Mouse (Mus musculus): ENCODE data around the gene Cyp24a1.

The Cyp24a1 gene

GRCm38 (mm10) chr2:170446843-170447383, 50.0 kb downstream of the Cyp24a1 start:
- no peak for DNase-seq (ENCODE audit: extremely low read depth, low read depth)

GRCm38 (mm10) chr2:170445861-170446260, 51.1 kb downstream of the Cyp24a1 start:
- no peak for DNase-seq (ENCODE audit: extremely low read depth, low read depth)

GRCm38 (mm10) chr2:170442535-170442934, 54.4 kb downstream of the Cyp24a1 start:
- DNase-seq (ENCODE audit: extremely low read depth, low read depth): peak; percentile 1

- DNase-seq (ENCODE audit: extremely low read depth, low read depth): no peak
Observed at GRCm38 (mm10) chr2:170438782-170439181, 58.2 kb downstream of the Cyp24a1 start.

GRCm38 (mm10) chr2:170436204-170436603, 60.7 kb downstream of the Cyp24a1 start:
- DNase-seq (ENCODE audit: extremely low read depth, low read depth): no peak

Data from MEL-GATA-1-ER (cell line).